Mouse (Mus musculus) kidney, adult 2 months (tissue): Measurements from ENCODE around the gene Mob3b.

ENCODE experiments used
- CTCF ChIP-seq: fragments of 200-500 bp; conservative IDR thresholded peaks from 2 replicates; pipeline ENCODE4 v1.5.1; 2011; ENCODE audit warnings: low read depth, mild to moderate bottlenecking, control low read depth, low read length, moderate library complexity, mixed read lengths; ENCODE audit not compliant: insufficient read depth, insufficient read length
- POLR2A ChIP-seq: fragments of 200-500 bp; IDR thresholded peaks from one replicate; pipeline ENCODE4 v1.6.1; 2011; ENCODE audit warnings: low read depth, low read length, control low read depth

GRCm38 (mm10) chr4:35131592-35131991 lies 25.7 kb downstream of the Mob3b start:
- no peak for TF ChIP-seq CTCF
- no peak for TF ChIP-seq POLR2A
